Mouse (Mus musculus): ENCODE results near the gene Cdk8.

DNA sequence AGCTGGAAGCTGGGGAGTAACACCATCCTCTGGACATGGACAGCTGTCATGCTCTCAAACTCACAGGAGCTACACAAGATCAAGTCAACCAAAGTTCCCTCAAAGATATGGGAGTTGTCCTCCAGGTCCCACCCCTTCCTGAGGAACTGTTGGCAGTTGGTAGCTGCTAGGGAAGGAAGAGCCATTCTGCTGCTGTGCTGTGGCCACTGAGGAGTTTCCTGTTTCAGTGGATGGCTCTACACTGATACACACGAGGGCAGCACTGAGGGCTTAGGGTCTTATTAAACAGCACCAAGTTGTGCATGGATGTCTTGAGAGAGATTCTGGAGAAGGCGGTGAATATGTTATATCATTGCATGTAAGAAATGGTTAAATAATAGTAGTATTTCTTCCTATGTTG is 31.5 kb upstream of the Cdk8 start:
- no peak for TF ChIP-seq CTCF (IDR thresholded peaks at IDR 0.05; ENCODE audit: control insufficient read depth, insufficient read depth, insufficient read length)
- TF ChIP-seq MYOG (IDR thresholded peaks at IDR 0.05; ENCODE audit: control insufficient read depth, extremely low read depth, insufficient read length) = no peak
- TF ChIP-seq MAX (IDR thresholded peaks at IDR 0.05) = no peak
- TF ChIP-seq CEBPB (IDR thresholded peaks at IDR 0.05; ENCODE audit: low read depth) = no peak
- no peak for TF ChIP-seq USF1 (IDR thresholded peaks at IDR 0.05; ENCODE audit: low read depth)

Measured in C2C12 (cell line).